22 mouse cellular contexts compared by ENCODE assay signal in the genomic region with DNA sequence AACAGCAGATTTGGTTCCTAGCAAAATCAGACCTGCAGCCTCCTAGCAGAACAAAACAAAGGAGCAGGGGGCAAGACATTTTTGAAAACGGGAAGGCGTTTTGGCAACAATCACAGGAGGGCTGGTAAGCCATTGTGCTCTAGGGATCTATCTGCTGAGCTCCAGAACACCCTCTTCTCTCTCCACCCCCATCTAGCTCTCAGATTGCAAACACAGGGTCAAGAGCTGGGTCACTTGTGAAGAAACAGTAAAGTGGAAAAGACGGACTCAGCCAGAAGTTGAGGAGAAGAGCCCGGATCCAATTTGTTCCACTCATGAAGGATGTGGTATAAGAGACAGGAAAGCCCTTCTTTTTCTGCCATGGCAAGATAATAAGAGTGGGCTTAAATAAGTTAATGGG. TPM values are rescaled to one million over a fixed set of nuclear protein-coding genes. Genes with fewer than 3 reads are reported as not detected.
DNase-seq lines count a peak whose midpoint lies in the region; ATAC-seq and TF ChIP-seq lines count a peak whose summit lies in the region.
"Had no signal": no experiment of that assay in that cellular context is flagged by ENCODE, and none has a peak within 500 bp of the region (broad histone marks: within the 10 kb centered on the region; RNA-seq: fewer than 3 reads in every experiment).

No protein-coding gene starts in this region.

- no peak for TF ChIP-seq CTCF in gastrocnemius, adult 2 months (IDR thresholded peaks at IDR 0.05)

- no peaks in the 10 kb centered on the region for H3K27me3 ChIP-seq in midbrain, embryonic 11.5 days (ENCODE audit: control insufficient read depth, insufficient read depth, low read length)
- H3K27me3 ChIP-seq: CH12.LX had no signal

- no peak overlapping the region for H3K9ac ChIP-seq in midbrain, embryonic 11.5 days (ENCODE audit: low read length)

- no peak overlapping the region for H3K4me3 ChIP-seq in gastrocnemius, adult 2 months
- no peak overlapping the region for H3K4me3 ChIP-seq in midbrain, embryonic 11.5 days (ENCODE audit: low read depth, low read length)

- no peaks in the 10 kb centered on the region for H3K9me3 ChIP-seq in midbrain, embryonic 11.5 days (ENCODE audit: control insufficient read depth, low read length)
- H3K9me3 ChIP-seq: G1E had no signal

- no peak for ATAC-seq in midbrain, embryonic 11.5 days (ENCODE audit: low FRiP score)
- ATAC-seq: activated CD4-positive, CD25-positive, alpha-beta regulatory T cell, adult 4 months; CD4-positive, CD25-positive, alpha-beta regulatory T cell, adult 4 months; Patski had no signal

- intact Hi-C loops in gastrocnemius, adult 2 months (cut with DNase I), result no loop called here

- H3K4me2 ChIP-seq in midbrain, embryonic 11.5 days, result no peak overlapping the region

- H3K36me3 ChIP-seq in midbrain, embryonic 11.5 days (ENCODE audit: control insufficient read depth, insufficient read depth, low read length), result no peaks in the 10 kb centered on the region
- H3K36me3 ChIP-seq: G1E had no signal

- no peaks in the 10 kb centered on the region for H3K4me1 ChIP-seq in midbrain, embryonic 11.5 days (ENCODE audit: control insufficient read depth, insufficient read depth, low read length)

- WGBS in midbrain, embryonic 11.5 days, result 41% methylated on average over 4 of the region's 4 CpGs

- DNase-seq in embryo, embryonic 10 days (ENCODE audit: low spot score), result peak; percentile 10
- DNase-seq in embryo, embryonic 9.5 days (ENCODE audit: extremely low spot score), result no peak
- no peak for DNase-seq in gastrocnemius, adult 2 months
- no peak for DNase-seq in gastrocnemius, adult 18-20 months (ENCODE audit: low spot score)
- peak; percentile 93 for DNase-seq in heart, adult 11 months
- DNase-seq in heart, adult 8-10 months (ENCODE audit: low spot score), result no peak
- peak; percentile 22 for DNase-seq in skeletal muscle tissue, adult 2 months (ENCODE audit: low read depth, low spot score)
- DNase-seq in midbrain, embryonic 11.5 days (ENCODE audit: low spot score, missing footprints), result no peak
- DNase-seq: adrenal gland, adult 2 months; adrenal gland, adult 8-10 months; adrenal gland, postnatal 10 days; adrenal gland, postnatal 14 days; adrenal gland, postnatal 25 days; adrenal gland, postnatal 36 days; B cell, adult 2 months; cerebellum, adult 11 months; cerebellum, adult 11-12 months had no signal

- peak overlapping the region; percentile 35; the same call in 1 of the 2 replicates for H3K27ac ChIP-seq in gastrocnemius, adult 2 months
- H3K27ac ChIP-seq in midbrain, embryonic 11.5 days (ENCODE audit: low read depth, low read length), result no peak overlapping the region

RNA-seq across cellular contexts. Expression of gene Pcdh19, which starts 7.7 kb away (rescaled TPM):
- total RNA-seq in gastrocnemius, adult 2 months (2021), result 1 to 10 TPM; 3.1 to 4.4 TPM
- total RNA-seq in gastrocnemius, adult 18-20 months (2021), result 1 to 10 TPM; 3.6 to 4.3 TPM
- total RNA-seq in heart, adult 8-10 months (2022), result 10 to 100 TPM in 3 of 4 experiments, 1 to 10 TPM in 1; 8.4 to 13.0 (median 10.4) TPM
- 3.8 and 4.5 TPM in 2 replicates for polyA plus RNA-seq in midbrain, embryonic 11.5 days (2014; fragmentation: Nextera tagmentation; extraction: Ambion mirVana)
- total RNA-seq: CH12.LX had no signal
- polyA plus RNA-seq: activated CD4-positive, CD25-positive, alpha-beta regulatory T cell, adult 4 months; CD4-positive, CD25-positive, alpha-beta regulatory T cell, adult 4 months; G1E had no signal

Comparison
In these comparisons a context has a peak if more than half of its experiments do, and no peak if none do; other contexts are left out.
1. DNase-seq: peak in embryo, embryonic 10 days (single experiment), heart, adult 11 months (single experiment) and skeletal muscle tissue, adult 2 months (single experiment); none in embryo, embryonic 9.5 days (single experiment), gastrocnemius, adult 2 months (single experiment), gastrocnemius, adult 18-20 months (single experiment), heart, adult 8-10 months (single experiment) and midbrain, embryonic 11.5 days (single experiment).